Mouse (Mus musculus) urinary bladder, postnatal 4 days (tissue): ENCODE results near the gene Prdx5.

ENCODE experiments used
- DNase-seq, 2 experiments: peaks; one replicate each; pipeline ENCODE4 v3.0.0; 2021 to 2022; ENCODE audit warnings: low spot score in 2 of 2

Gene Prdx5

DNA sequence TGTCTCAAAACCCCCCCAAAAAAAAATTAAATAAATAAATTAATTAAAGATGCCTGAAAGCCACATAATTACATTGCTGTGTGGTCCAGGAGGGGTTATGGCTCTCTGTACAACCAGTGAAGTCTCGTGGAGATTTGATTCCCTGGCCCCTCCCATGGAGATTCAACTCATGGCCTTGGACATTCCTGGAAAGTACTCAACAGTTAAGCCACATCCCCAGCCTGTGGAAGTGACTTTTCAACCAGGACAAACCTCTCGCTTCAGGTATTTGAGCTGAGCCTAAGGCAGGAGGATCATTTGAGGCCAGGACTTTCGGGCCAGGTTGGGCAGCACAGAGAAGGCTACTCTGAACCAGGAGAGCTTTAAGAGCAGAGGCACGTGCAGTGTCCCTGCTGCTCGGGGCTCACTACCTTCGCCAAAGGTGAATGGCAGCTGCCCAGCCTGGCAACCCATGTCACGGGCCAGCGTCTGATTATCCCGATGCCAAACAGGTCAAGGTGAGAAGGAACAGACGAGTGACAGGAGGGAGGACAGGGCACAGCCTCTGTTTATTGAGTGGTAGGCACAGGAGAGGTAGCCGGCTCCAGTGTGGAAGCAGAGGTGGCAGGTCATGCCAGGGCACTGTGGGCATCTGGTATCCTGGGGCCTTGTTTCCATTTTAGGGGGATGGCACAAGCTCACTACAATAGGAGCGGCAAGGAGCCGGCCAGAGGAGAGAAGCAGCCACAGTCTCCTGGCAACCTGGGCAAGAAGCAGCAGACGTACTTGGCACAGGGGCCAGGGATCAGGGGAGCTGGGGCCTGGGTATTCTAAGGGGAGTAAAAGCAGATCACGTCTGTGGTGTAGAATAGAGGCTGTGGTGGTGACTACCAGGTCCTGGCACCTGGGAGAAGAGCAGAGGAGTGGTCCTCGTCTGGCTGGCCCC lies 27.9 kb upstream of the Prdx5 start:
- DNase-seq, result no peak

- no peak for DNase-seq
Observed at GRCm38 (mm10) chr19:6936299-6936698, 26.4 kb upstream of the Prdx5 start.

- DNase-seq, result no peak
Observed at GRCm38 (mm10) chr19:6934195-6934977, 24.5 kb upstream of the Prdx5 start, which contains the start of gene Kcnk4. Gene Kcnk4 (minus strand): TSS chr19:6934515.

GRCm38 (mm10) chr19:6933436-6934194 lies 23.7 kb upstream of the Prdx5 start:
- DNase-seq, result no peak

- DNase-seq, result no peak
Observed at GRCm38 (mm10) chr19:6933102-6933435, 23.2 kb upstream of the Prdx5 start.

- DNase-seq, result no peak
Observed at GRCm38 (mm10) chr19:6932018-6932417, 22.1 kb upstream of the Prdx5 start.

GRCm38 (mm10) chr19:6931002-6931401 lies 21.1 kb upstream of the Prdx5 start:
- no peak for DNase-seq

DNA sequence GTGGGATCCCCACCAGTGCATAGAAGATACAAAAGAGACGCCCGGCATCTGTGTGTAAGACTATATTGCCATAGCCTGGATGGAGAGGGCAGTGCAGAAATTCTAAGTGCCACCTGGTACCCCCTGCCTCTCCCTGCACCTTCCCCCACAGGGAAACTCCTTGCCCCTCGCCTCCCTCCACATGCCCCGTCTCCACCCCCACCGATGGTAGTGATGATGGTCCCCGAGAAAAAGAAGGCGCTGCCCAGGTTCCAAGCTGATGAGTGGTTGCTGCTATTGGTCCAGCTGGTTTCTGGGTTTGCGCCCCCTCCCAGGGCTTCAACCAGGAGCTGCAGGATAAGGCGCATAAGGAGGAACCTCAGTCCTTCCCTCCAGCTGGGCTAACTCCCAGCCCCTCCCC lies 18.2 kb upstream of the Prdx5 start:
- DNase-seq, result no peak

DNA sequence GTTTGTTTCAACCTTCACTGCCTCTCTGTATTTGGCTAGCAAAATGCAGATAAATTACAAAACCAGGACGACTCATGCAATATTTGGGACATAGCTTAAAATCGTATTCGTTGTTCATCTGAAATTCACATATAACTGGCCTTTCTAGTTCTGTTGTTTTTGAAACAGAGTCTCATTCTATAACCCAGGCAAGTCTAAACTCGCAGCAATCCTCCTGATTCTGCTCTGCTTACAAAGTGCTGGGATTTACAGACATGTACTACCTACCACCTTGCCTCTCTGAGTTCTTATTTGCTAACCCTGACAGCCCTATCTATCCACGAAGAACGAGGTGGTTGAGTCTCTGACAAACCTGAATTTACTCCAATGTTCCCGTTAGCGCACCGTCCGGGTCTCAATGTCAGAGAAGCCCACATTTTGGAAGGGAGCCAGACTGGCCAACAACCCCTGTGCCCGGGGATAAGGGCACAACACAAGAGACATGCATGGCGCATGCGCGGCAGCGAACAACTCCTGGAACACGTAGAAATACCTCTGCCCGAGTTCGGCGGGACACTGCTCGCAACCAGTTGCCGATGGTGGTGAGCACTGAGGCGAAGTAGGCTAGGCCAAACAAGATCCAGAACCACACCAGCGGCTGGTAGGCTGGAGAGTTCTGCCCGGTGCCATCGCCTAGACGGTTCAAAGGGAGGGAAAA lies 16.8 kb upstream of the Prdx5 start:
- no peak for DNase-seq

- DNase-seq, result no peak
Observed at GRCm38 (mm10) chr19:6925611-6926329, 15.9 kb upstream of the Prdx5 start.

DNA sequence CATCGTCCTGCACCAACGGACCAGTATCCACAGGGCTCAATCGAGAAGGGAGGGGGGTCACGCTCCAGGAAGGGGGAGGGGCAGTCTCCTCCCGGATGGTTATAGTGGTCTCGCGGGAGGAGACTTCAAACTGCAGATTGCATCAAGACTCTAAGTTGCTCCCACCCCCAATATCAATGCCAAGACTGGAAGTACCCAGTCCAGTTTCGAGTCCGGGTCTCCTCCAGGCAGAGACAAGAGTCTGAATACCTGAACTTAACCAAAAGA lies 15.3 kb upstream of the Prdx5 start, which contains the start of gene Catsperz:
Gene Catsperz, minus strand, starts transcription at position 74 of the 267 bp plus-strand sequence.
- no peak for DNase-seq

- peak; percentile 72 to 89 for DNase-seq
Observed at GRCm38 (mm10) chr19:6924461-6925306, 14.8 kb upstream of the Prdx5 start.

DNA sequence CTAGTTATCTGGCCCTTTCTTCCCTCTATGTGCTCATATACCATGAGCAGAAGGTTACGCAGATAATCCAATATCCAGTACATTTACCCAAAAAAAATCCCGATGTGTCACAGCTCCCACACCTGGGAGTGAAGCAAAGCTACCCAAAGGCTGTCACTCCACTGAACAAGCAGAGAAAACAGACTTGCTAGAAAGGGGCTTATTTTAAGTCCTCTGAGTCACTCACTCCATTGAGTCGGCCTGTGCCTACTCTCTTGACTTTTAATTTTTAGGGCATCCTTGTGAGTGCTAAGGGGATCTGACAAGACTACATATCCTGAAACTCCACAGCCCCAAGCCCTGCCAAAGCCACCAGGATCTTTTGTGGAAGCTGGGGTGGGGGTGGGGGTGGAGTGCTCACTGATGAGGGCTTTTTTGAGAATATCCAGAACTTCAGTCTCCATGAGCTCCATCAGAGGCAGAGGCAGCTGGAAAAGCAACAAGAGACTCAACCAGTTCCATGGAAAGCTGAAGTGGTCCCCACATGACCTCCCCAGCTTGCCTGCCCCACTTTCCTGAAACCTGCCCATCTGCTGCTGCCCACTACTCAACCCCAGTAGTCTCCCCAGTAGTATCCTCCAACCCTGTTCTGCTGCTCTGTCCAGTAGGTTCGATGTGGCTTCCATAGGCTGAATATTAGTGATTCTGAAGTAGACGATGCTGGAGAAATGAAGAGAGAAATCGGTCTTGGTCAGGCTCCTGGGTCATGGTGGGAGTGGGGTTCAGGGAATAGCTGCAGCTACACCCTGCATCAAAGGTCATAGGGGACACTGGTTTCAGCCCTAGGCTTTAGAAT lies 13.2 kb upstream of the Prdx5 start:
- no peak for DNase-seq

DNA sequence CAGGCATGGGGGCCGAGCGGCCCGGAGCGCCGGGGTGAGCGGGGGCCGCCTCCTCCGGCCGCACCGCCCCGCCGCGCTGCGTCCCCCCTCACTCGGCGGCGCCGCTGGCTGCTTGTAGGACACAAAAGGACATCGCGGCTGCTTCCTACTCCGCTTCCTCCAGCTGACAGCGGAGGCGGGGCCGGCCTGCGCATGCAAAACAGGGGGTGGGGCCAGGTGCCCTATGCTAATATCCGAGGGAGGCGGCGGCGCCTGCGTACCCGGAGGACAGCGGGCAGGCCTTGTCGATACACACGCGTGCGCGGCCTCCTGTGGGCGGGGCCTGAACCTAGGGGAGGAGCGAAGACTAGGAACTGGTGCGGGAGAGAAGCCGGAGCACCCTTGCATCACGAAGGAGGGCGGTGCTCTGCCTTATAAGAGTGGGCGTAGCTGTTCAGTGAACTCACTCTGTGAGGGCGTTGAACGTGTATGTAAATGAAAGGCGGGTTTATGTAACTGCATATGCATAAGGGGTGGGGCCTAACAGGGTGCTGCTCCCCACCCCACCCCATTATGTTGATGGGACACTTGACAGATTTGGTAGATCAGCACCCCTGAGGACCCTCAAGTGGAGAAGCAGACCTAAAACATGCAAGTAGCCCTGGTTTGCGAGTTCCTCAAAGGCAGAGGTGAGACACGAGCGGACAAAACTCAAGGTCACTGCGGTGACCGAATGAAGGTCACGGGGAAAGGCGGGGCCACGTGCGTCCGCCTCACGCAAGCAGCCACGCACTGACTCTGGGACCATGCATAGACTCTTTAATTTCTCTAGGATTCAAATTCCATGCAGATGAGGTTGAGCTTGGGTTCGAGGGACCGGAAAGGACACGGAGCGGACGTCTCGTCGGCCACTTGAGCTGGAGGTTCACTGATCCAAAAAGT lies 12.0 kb upstream of the Prdx5 start, which contains the start of gene Esrra:
Gene Esrra, minus strand, starts transcription at position 167 of the 921 bp plus-strand sequence.
- peak; percentile 100 for DNase-seq

DNA sequence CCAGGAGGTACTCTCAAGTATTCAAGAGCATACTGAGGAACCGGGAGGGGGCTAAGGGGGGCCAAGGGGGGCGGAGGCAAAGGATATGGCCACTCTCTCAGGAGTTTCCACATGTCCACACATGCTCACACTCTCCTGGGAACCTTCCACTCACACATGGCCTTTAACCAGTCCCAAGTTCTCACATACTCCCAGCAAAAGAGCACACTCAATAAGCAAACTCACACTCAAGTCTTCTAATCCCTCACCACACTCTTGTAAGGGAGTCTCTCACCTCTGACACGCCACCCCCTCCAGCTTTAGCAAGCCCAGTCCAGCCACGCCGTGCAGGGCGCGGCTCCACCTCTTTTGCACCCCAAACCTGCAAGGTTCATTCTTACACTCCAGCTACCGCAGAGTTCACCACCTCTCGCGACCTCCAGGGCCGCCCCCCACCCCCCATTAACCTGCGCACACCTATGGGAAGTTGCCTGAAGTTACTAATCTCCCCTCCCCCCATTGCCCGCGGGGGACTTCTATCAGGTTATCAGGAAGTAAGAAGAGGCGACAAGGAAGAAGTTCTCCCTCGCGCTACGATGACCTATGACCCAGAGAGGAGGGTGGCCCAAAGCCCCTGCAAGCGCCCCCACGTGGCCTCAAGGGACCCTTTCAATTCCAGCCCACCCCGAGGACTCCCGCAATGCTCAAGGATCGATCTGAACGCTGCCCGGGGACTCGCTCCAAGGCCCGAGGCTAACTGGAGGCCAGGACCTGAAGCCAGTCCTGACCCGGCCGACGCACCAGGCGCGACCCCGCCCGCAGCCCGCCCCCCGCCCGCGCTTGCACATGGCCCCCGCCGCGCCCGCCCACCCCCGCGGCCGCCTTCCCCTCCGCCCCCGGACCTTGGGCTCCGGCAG lies 11.1 kb upstream of the Prdx5 start:
- DNase-seq, result no peak

GRCm38 (mm10) chr19:6919876-6920740 lies 10.2 kb upstream of the Prdx5 start:
- no peak for DNase-seq
